Comparison of ENCODE assay signal across 8 mouse cellular contexts in the genomic region with DNA sequence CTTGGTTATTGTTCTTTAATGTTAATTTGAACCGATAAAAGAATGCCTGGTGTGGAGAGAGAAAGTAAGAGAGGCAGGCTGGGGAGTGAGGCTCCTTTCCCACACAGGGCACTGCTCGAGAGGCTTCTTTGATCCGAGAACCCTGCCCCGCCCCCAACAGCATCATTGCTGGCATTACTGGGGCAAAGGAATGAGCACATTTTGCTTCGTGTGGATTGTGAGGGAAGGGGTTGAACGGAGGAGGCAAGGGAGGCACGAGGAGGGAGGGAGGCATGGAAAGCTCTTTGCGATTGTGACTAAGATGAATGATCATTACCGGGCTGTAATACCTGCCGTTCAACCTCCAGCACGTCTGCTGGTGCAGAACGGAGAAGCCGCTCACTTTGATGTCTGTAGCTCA.
DNase-seq lines count a peak whose midpoint lies in the region; ATAC-seq lines count a peak whose summit lies in the region.

No protein-coding gene starts in this region.

- H3K27me3 ChIP-seq in megakaryocyte, embryonic 14.5 days (replicated peaks) = peaks cover 4% of the 10 kb centered on the region

- peaks cover 25% of the 10 kb centered on the region for H3K4me1 ChIP-seq in megakaryocyte, embryonic 14.5 days

- ATAC-seq in megakaryocyte, adult 5-6 weeks (ENCODE audit: poor library complexity, severe bottlenecking) = no peak
- peak; percentile 68 for ATAC-seq in frontal cortex, adult (ENCODE audit: low TSS enrichment)

- H3K4me3 ChIP-seq in megakaryocyte, embryonic 14.5 days (replicated peaks) = peak overlapping the region; percentile 77

- peak; percentile 84 to 85 for DNase-seq in cerebellum, postnatal 10 days
- peak; percentile 17 to 42 for DNase-seq in layer of hippocampus, postnatal 25 days (ENCODE audit: extremely low spot score in 1 of 2, low spot score in 1 of 2)
- DNase-seq in lung, postnatal 25 days (ENCODE audit: low spot score) = peak; percentile 43
- DNase-seq in right cerebral cortex, adult 18-20 months = peak; percentile 16
- no peak for DNase-seq in spleen, postnatal 36 days (ENCODE audit: low spot score in 2 of 2)

- no peaks in the 10 kb centered on the region for H3K9me3 ChIP-seq in megakaryocyte, embryonic 14.5 days

- H3K36me3 ChIP-seq in megakaryocyte, embryonic 14.5 days (replicated peaks; ENCODE audit: low read length) = no peaks in the 10 kb centered on the region

Comparison
In these comparisons a context has a peak if more than half of its experiments do, and no peak if none do; other contexts are left out.
1. DNase-seq: peak in cerebellum, postnatal 10 days (2 of 2), layer of hippocampus, postnatal 25 days (2 of 2), lung, postnatal 25 days (single experiment) and right cerebral cortex, adult 18-20 months (single experiment); none in spleen, postnatal 36 days (0 of 2).